Mouse (Mus musculus) stomach, postnatal 0 days (tissue): Measurements from ENCODE around the gene Rtn2. TPM values are rescaled to one million over a fixed set of nuclear protein-coding genes. Genes with fewer than 3 reads are reported as not detected.

Experiments
- ATAC-seq: fragments of 200-750 bp; cut with Nextera tagmentation; 2 replicates; pipeline ENCODE4 v1.8.0; 2017; ENCODE audit not compliant: low FRiP score, low TSS enrichment
- DNase-seq: peaks from one replicate; pipeline ENCODE4 v3.0.0-alpha.2; 2016; ENCODE audit warnings: low spot score
- H3K27ac ChIP-seq: fragments of 300-500 bp; sonication (generic); replicated peaks from 2 replicates; pipeline ENCODE4 v1.5.1; 2014; ENCODE audit warnings: mild to moderate bottlenecking, control low read depth
- H3K27me3 ChIP-seq: fragments of 300-500 bp; sonication (generic); 2 replicates; pipeline ENCODE4 v1.6.1; 2014; ENCODE audit warnings: low read length; ENCODE audit not compliant: control insufficient read depth, insufficient read depth
- H3K36me3 ChIP-seq: fragments of 300-500 bp; sonication (generic); 2 replicates; pipeline ENCODE4 v1.6.1; 2014; ENCODE audit warnings: low read length, mixed read lengths; ENCODE audit not compliant: control insufficient read depth, insufficient read depth
- H3K4me1 ChIP-seq: fragments of 300-500 bp; sonication (generic); replicated peaks from 2 replicates; pipeline ENCODE4 v1.6.1; 2014; ENCODE audit warnings: antibody characterized with exemption; ENCODE audit not compliant: control insufficient read depth, insufficient read depth
- H3K4me2 ChIP-seq: fragments of 300-500 bp; sonication (generic); replicated peaks from 2 replicates; pipeline ENCODE4 v1.6.1; 2014; ENCODE audit warnings: low read depth, mild to moderate bottlenecking, control low read depth, moderate library complexity
- H3K4me3 ChIP-seq: fragments of 300-500 bp; sonication (generic); 2 replicates; pipeline ENCODE4 v1.5.1; 2014; ENCODE audit warnings: low read depth, low read length, control low read depth
- H3K9ac ChIP-seq: fragments of 300-500 bp; sonication (generic); 2 replicates; pipeline ENCODE4 v1.6.1; 2014; ENCODE audit warnings: mild to moderate bottlenecking, low read length, control low read depth, mixed read lengths
- H3K9me3 ChIP-seq: fragments of 300-500 bp; sonication (generic); 2 replicates; pipeline ENCODE4 v1.6.1; 2016; ENCODE audit warnings: low read length; ENCODE audit not compliant: control insufficient read depth
- CTCF ChIP-seq: IDR thresholded peaks from 2 replicates; pipeline ENCODE4 v1.5.1; 2016; ENCODE audit warnings: antibody characterized with exemption, low read depth, mild to moderate bottlenecking, moderate library complexity
- EP300 ChIP-seq: optimal IDR thresholded peaks from 2 replicates; pipeline ENCODE3; 2016; ENCODE audit warnings: antibody characterized with exemption
- WGBS: fragments of 180-500 bp; shearing (Covaris S2); extraction: QIAGEN DNeasy Blood & Tissue Kit; methylation state at CpG from one replicate; pipeline ENCODE4 v1.1.7; 2014; 5-methylcytosine and 5-hydroxymethylcytosine counted together
- polyA plus RNA-seq: library from polyadenylated mRNA; unstranded; fragments of >200 nt; fragmentation: Nextera tagmentation; extraction: Ambion mirVana; gene quantifications from 2 replicates; pipeline ENCODE4 v1.2.1, GENCODE M21; 2015

The Rtn2 gene
- polyA plus RNA-seq, 1 experiment from 2014 or later = 10.1 TPM

- TF ChIP-seq CTCF (no peak), EP300 (no peak)
Observed at GRCm38 (mm10) chr7:19239986-19240385, 42.4 kb upstream of the Rtn2 start.

GRCm38 (mm10) chr7:19240905-19241463, 41.4 kb upstream of the Rtn2 start:
- 63% methylated on average over 8 of the region's 8 CpGs for WGBS
- peak overlapping the region; percentile 49 for H3K27ac ChIP-seq

More at GRCm38 (mm10) chr7:19239986-19240385, 42.4 kb upstream of the Rtn2 start:
- DNase-seq (no peak), ATAC-seq (no peak)
- H3K27ac ChIP-seq = peak overlapping the region; percentile 56
- 39% methylated on average over 4 of the region's 4 CpGs for WGBS
- H3K9ac ChIP-seq = no peak overlapping the region
- no peak overlapping the region for H3K4me3 ChIP-seq
- H3K27me3 ChIP-seq = no peaks in the 10 kb centered on the region
- peaks cover 4% of the 10 kb centered on the region; the same call in 1 of the 2 replicates for H3K36me3 ChIP-seq
- 0 out of 2 replicates have a peak, but pooled peaks cover 2% of the 10 kb centered on the region for H3K4me1 ChIP-seq
- H3K9me3 ChIP-seq = no peaks in the 10 kb centered on the region
- H3K4me2 ChIP-seq = no peak overlapping the region

GRCm38 (mm10) chr7:19242005-19242404, 40.4 kb upstream of the Rtn2 start:
- DNase-seq (no peak), ATAC-seq (no peak)
- no peaks in the 10 kb centered on the region for H3K27me3 ChIP-seq
- no peak overlapping the region for H3K4me3 ChIP-seq
- H3K27ac ChIP-seq = no peak overlapping the region
- peaks cover 1% of the 10 kb centered on the region; the same call in 1 of the 2 replicates for H3K36me3 ChIP-seq
- no peaks in the 10 kb centered on the region for H3K9me3 ChIP-seq
- 78% methylated on average over 1 of the region's 1 CpGs for WGBS
- no peak for TF ChIP-seq CTCF
- TF ChIP-seq EP300 = no peak
- H3K4me1 ChIP-seq = 0 out of 2 replicates have a peak, but pooled peaks cover 2% of the 10 kb centered on the region
- H3K4me2 ChIP-seq = no peak overlapping the region
- no peak overlapping the region for H3K9ac ChIP-seq

More at GRCm38 (mm10) chr7:19240905-19241463, 41.4 kb upstream of the Rtn2 start:
- TF ChIP-seq CTCF = no peak
- TF ChIP-seq EP300 = no peak
- no peak overlapping the region for H3K9ac ChIP-seq
- DNase-seq (peak; percentile 54), ATAC-seq (peak; percentile 74)
- no peak overlapping the region for H3K4me2 ChIP-seq
- no peaks in the 10 kb centered on the region for H3K9me3 ChIP-seq
- no peaks in the 10 kb centered on the region for H3K36me3 ChIP-seq
- 0 out of 2 replicates have a peak, but pooled peaks cover 2% of the 10 kb centered on the region for H3K4me1 ChIP-seq
- H3K27me3 ChIP-seq = no peaks in the 10 kb centered on the region
- no peak overlapping the region for H3K4me3 ChIP-seq

GRCm38 (mm10) chr7:19243858-19244257, 38.6 kb upstream of the Rtn2 start:
- no peaks in the 10 kb centered on the region for H3K27me3 ChIP-seq
- H3K27ac ChIP-seq = no peak overlapping the region
- H3K4me2 ChIP-seq = no peak overlapping the region
- H3K9ac ChIP-seq = no peak overlapping the region
- no peak for TF ChIP-seq EP300
- TF ChIP-seq CTCF = no peak
- no peak for DNase-seq
- peaks cover 4% of the 10 kb centered on the region; the same call in 1 of the 2 replicates for H3K36me3 ChIP-seq
- WGBS = 64% methylated on average over 5 of the region's 5 CpGs
- H3K4me3 ChIP-seq = no peak overlapping the region
- no peaks in the 10 kb centered on the region for H3K9me3 ChIP-seq
- H3K4me1 ChIP-seq = 0 out of 2 replicates have a peak, but pooled peaks cover 2% of the 10 kb centered on the region
- ATAC-seq = no peak

GRCm38 (mm10) chr7:19245083-19245482, 37.3 kb upstream of the Rtn2 start:
- H3K27me3 ChIP-seq = no peaks in the 10 kb centered on the region
- DNase-seq (no peak), ATAC-seq (no peak)
- TF ChIP-seq EP300 (no peak), CTCF (no peak)
- H3K4me3 ChIP-seq = no peak overlapping the region
- no peak overlapping the region for H3K9ac ChIP-seq
- H3K4me2 ChIP-seq = no peak overlapping the region
- H3K4me1 ChIP-seq = no peaks in the 10 kb centered on the region
- no peak overlapping the region for H3K27ac ChIP-seq
- WGBS = 90% methylated on average over 3 of the region's 3 CpGs
- peaks cover 4% of the 10 kb centered on the region; the same call in 1 of the 2 replicates for H3K36me3 ChIP-seq
- H3K9me3 ChIP-seq = no peaks in the 10 kb centered on the region

GRCm38 (mm10) chr7:19246855-19247254, 35.6 kb upstream of the Rtn2 start:
- DNase-seq = no peak
- TF ChIP-seq CTCF (no peak), EP300 (no peak)
- 88% methylated on average over 1 of the region's 1 CpGs for WGBS
- no peaks in the 10 kb centered on the region for H3K4me1 ChIP-seq
- no peak overlapping the region for H3K27ac ChIP-seq
- H3K36me3 ChIP-seq = peaks cover 4% of the 10 kb centered on the region; the same call in 1 of the 2 replicates
- H3K9me3 ChIP-seq = no peaks in the 10 kb centered on the region
- H3K9ac ChIP-seq = no peak overlapping the region
- no peak for ATAC-seq
- no peaks in the 10 kb centered on the region for H3K27me3 ChIP-seq
- no peak overlapping the region for H3K4me3 ChIP-seq
- H3K4me2 ChIP-seq = no peak overlapping the region
